Mouse (Mus musculus): Measurements from ENCODE around the gene 6030458C11Rik. TPM values are rescaled to one million over a fixed set of nuclear protein-coding genes. Genes with fewer than 3 reads are reported as not detected.

Gene 6030458C11Rik
- polyA plus RNA-seq, 1 experiment = 2.7 TPM

DNA sequence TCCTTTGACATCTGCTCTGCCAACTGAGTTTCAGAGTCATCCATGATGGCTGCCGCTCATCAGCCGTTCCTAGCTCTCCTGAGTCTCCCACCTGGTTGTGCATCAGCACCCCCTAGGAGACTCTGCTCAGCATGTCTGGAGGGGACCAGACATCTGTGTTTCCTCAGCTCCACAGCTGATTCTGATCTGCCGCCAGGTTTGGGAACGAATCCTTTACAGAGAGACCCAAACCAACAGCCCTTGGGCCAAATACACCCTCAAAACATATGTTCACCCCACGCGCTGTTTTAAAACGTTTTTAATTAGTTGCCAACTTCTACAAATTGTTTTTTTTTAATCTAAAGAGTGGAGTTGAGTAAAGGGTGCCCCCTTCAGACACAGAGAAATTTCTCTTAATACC, 53.5 kb downstream of the 6030458C11Rik start:
- no peak overlapping the region for H3K4me3 ChIP-seq (replicated peaks)
- peaks cover 21% of the 10 kb centered on the region for H3K4me1 ChIP-seq
- no peaks in the 10 kb centered on the region for H3K36me3 ChIP-seq (replicated peaks; ENCODE audit: low read length)
- H3K9me3 ChIP-seq = peaks cover 9% of the 10 kb centered on the region
- TF ChIP-seq GATA1 (IDR thresholded peaks at IDR 0.05; ENCODE audit: borderline replicate concordance, low read length) = no peak
- TF ChIP-seq FLI1 (IDR thresholded peaks at IDR 0.05; ENCODE audit: low read length) = no peak
- no peaks in the 10 kb centered on the region for H3K27me3 ChIP-seq (replicated peaks)

DNA sequence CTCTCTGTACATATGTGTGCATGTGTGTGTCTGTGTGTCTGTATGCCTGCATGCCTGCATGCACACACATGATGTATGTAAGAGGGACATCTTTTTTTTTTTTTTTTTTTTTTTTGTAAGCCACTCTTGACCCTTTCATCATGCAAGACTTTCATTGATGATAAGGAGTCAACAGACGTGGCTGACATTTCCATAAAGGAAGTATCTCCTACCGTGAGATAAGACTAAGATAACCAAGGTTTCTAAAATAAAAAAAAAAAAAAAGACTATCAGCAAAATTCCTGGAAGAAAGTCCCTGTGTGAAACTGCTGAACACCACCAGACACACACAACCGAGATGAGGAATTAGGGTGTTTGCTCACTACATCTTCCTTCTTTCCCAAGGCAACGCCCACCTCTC, 57.6 kb downstream of the 6030458C11Rik start:
- H3K36me3 ChIP-seq (replicated peaks; ENCODE audit: low read length) = no peaks in the 10 kb centered on the region
- H3K27me3 ChIP-seq (replicated peaks) = peaks cover 16% of the 10 kb centered on the region
- H3K9me3 ChIP-seq = peaks cover 5% of the 10 kb centered on the region
- TF ChIP-seq GATA1 (IDR thresholded peaks at IDR 0.05; ENCODE audit: borderline replicate concordance, low read length) (no peak), FLI1 (IDR thresholded peaks at IDR 0.05; ENCODE audit: low read length) (no peak)
- peaks cover 9% of the 10 kb centered on the region for H3K4me1 ChIP-seq
- H3K4me3 ChIP-seq (replicated peaks) = no peak overlapping the region

DNA sequence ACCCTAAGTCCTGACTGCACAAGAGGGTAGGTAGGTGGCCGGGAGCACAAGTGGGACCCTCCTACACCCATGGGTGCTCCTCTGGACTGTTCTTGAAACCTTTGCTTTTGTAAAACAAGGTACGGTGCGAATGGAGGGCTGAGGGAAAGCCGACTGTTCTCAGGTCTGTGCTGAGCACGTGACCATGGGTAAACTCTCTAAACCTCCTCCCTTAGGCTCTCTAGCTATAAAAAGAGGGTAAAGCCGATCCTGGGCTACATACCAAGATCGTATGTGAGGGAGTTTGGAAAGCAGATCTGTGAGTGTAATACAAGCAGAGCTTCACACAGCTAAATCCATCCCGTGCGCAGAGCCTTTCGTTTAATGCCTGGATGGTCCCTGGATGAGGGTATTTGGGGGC, 61.3 kb downstream of the 6030458C11Rik start:
- Histone ChIP-seq H3K9me3 (peaks cover 5% of the 10 kb centered on the region), H3K27me3 (replicated peaks) (peaks cover 22% of the 10 kb centered on the region), H3K4me1 (peaks cover 9% of the 10 kb centered on the region), H3K36me3 (replicated peaks; ENCODE audit: low read length) (no peaks in the 10 kb centered on the region), H3K4me3 (replicated peaks) (no peak overlapping the region)
- TF ChIP-seq FLI1 (IDR thresholded peaks at IDR 0.05; ENCODE audit: low read length) (no peak), GATA1 (IDR thresholded peaks at IDR 0.05; ENCODE audit: borderline replicate concordance, low read length) (no peak)

DNA sequence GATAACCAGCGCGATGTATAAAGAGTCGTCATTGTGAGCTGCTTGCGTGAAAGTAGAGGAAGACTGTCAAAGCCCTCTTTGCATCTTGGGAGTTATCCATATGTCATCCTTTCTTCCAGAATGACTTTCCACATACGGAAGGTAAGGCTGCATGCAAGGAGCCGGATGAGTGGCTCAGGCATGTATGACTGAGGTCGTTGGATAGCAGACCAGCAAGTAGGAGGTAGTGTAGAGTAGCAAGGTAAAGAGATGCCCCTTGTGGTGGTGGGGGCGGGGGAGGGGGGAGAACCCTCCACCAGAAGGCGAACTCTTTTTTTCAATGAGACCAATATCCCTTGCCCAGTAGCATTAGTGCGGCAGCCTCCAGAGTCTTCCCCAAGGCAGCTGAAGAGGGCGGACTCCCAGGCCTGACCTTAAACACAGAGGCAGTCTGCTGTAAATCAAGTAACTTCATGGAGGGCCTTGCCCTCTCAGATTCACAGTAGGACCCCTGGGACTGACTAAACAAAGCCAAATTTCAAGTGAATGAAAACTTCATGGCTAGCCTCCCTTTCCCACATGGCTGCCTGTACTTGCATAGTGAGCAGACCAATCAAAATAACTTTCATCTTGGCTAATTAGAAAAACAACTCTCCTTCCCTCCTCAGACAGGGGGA, 62.1 kb downstream of the 6030458C11Rik start:
- H3K9me3 ChIP-seq = peaks cover 5% of the 10 kb centered on the region
- peaks cover 22% of the 10 kb centered on the region for H3K27me3 ChIP-seq (replicated peaks)
- no peaks in the 10 kb centered on the region for H3K36me3 ChIP-seq (replicated peaks; ENCODE audit: low read length)
- TF ChIP-seq FLI1 (IDR thresholded peaks at IDR 0.05; ENCODE audit: low read length) = no peak
- TF ChIP-seq GATA1 (IDR thresholded peaks at IDR 0.05; ENCODE audit: borderline replicate concordance, low read length) = no peak
- no peak overlapping the region for H3K4me3 ChIP-seq (replicated peaks)
- peaks cover 6% of the 10 kb centered on the region for H3K4me1 ChIP-seq

DNA sequence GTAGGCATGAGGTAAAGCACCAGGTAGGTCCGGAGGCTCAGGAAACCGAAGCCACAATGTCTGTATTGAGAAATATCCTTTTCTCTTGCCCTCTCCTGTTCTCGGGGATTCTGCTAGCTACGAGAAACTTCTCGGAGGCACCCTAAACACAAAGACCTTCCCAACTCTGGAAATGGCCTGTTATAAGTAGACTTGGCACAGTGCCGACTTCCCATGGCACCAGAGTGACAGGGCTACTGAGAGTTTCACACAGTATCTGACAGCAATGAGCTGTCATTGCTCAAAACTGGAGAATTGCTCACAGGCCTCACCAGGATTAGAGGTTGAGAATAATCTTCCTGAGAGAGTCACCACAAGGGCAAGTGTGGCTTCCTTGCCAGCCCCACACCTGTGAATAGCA, 63.7 kb downstream of the 6030458C11Rik start:
- H3K4me3 ChIP-seq (replicated peaks) = no peak overlapping the region
- H3K4me1 ChIP-seq = no peaks in the 10 kb centered on the region; the same call in 1 of the 2 replicates
- H3K36me3 ChIP-seq (replicated peaks; ENCODE audit: low read length) = no peaks in the 10 kb centered on the region
- H3K9me3 ChIP-seq = 0 out of 2 replicates have a peak, but pooled peaks cover under 1% of the 10 kb centered on the region
- H3K27me3 ChIP-seq (replicated peaks) = peaks cover 26% of the 10 kb centered on the region
- no peak for TF ChIP-seq FLI1 (IDR thresholded peaks at IDR 0.05; ENCODE audit: low read length)
- TF ChIP-seq GATA1 (IDR thresholded peaks at IDR 0.05; ENCODE audit: borderline replicate concordance, low read length) = no peak

DNA sequence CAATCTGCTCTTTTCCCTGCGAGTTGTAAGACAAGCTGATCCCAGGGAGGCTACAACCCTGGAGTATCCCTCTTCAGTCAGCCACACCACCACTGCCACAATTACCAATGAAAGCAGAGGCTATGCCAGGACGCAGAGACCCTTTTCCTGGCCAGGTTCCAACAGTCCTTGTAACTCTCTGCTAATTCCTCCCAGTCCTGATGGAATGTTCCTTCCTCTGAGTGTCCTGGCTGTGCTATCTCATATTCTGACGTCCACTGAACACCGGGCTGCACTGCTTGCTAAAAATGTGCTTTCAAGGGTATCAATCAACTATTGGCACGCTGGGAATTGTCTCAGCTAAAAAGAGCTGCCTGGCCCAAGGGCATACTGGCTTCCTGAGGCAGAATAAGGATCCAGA, 66.0 kb downstream of the 6030458C11Rik start:
- H3K36me3 ChIP-seq (replicated peaks; ENCODE audit: low read length) = no peaks in the 10 kb centered on the region
- peaks cover 23% of the 10 kb centered on the region for H3K27me3 ChIP-seq (replicated peaks)
- H3K9me3 ChIP-seq = no peaks in the 10 kb centered on the region
- H3K4me1 ChIP-seq = no peaks in the 10 kb centered on the region; the same call in 1 of the 2 replicates
- no peak overlapping the region for H3K4me3 ChIP-seq (replicated peaks)
- TF ChIP-seq GATA1 (IDR thresholded peaks at IDR 0.05; ENCODE audit: borderline replicate concordance, low read length) = no peak
- TF ChIP-seq FLI1 (IDR thresholded peaks at IDR 0.05; ENCODE audit: low read length) = no peak

Other genes with a start within 250 kb of the 6030458C11Rik start
- gene Pdzd2, start 84.7 kb downstream of the 6030458C11Rik start, polyA plus RNA-seq (2012; ENCODE audit: insufficient read depth, low replicate concordance) = 1.0 and 1.1 TPM in 2 replicates
- gene Drosha, start 166 bp upstream of the 6030458C11Rik start, polyA plus RNA-seq (2012; ENCODE audit: insufficient read depth, low replicate concordance) = 31.5 and 43.1 TPM in 2 replicates